Mouse (Mus musculus): ENCODE measurements around the gene Isyna1. TPM values are rescaled to one million over a fixed set of nuclear protein-coding genes. Genes with fewer than 3 reads are reported as not detected.

Gene Isyna1
- total and polyA plus RNA-seq, 3 experiments = 84.1 to 189 TPM; not detected in 1

- Histone ChIP-seq H3K79me2 (ENCODE audit: control insufficient read depth, insufficient read depth, low read length, poor library complexity) (peaks cover 58% of the 10 kb centered on the region), H3K4me3 (ENCODE audit: control insufficient read depth in 1 of 2, insufficient read depth in 1 of 2, low read depth in 2 of 2, low read length in 2 of 2) (no peak overlapping the region), H3K9me3 (replicated peaks; ENCODE audit: insufficient read depth, low read length) (no peaks in the 10 kb centered on the region), H3K36me3 (ENCODE audit: control insufficient read depth in 1 of 2, insufficient read depth in 2 of 2, low read length in 2 of 2) (no peaks in the 10 kb centered on the region; a peak in 1 of 4 replicates), H3K9ac (ENCODE audit: control insufficient read depth, low read depth, low read length, poor library complexity, severe bottlenecking) (no peak overlapping the region), H3K4me1 (ENCODE audit: control insufficient read depth in 1 of 2, insufficient read depth in 2 of 2, low read length in 2 of 2) (peaks cover 0 to 2% of the 10 kb centered on the region in 2 experiments; a peak in 1 of 4 replicates), H3K27ac (ENCODE audit: control insufficient read depth, low read depth, low read length) (no peak overlapping the region), H3K27me3 (ENCODE audit: control insufficient read depth in 1 of 2, insufficient read depth in 2 of 2, low read length in 2 of 2) (no peaks in the 10 kb centered on the region)
- TF ChIP-seq UBTF (IDR thresholded peaks at IDR 0.05; ENCODE audit: borderline replicate concordance, insufficient read depth, low read depth, low read length) (no peak), E2F4 (IDR thresholded peaks at IDR 0.05; ENCODE audit: borderline replicate concordance, low read depth, low read length) (no peak), MXI1 (IDR thresholded peaks at IDR 0.05; ENCODE audit: low read depth, low read length) (no peak), EP300 (IDR thresholded peaks at IDR 0.05; ENCODE audit: low read depth in 1 of 2, low read length in 2 of 2) (no peak), NELFE (IDR thresholded peaks at IDR 0.05; ENCODE audit: low read depth, low read length) (no peak), MAZ (IDR thresholded peaks at IDR 0.05; ENCODE audit: low read depth, low read length) (no peak), CTCF (IDR thresholded peaks at IDR 0.05 in 2 of 3, conservative IDR thresholded peaks at IDR 0.05 in 1 of 3; ENCODE audit: control insufficient read depth in 1 of 3, insufficient read depth in 1 of 3, low read depth in 2 of 3, low read length in 3 of 3, poor library complexity in 1 of 3, severe bottlenecking in 1 of 3) (no peak), MEF2A (IDR thresholded peaks at IDR 0.05; ENCODE audit: extremely low read depth, insufficient replicate concordance, low read depth, low read length, poor library complexity, severe bottlenecking) (no peak), SIN3A (IDR thresholded peaks at IDR 0.05; ENCODE audit: low read length) (no peak), CHD1 (IDR thresholded peaks at IDR 0.05; ENCODE audit: low read depth, low read length) (no peak), USF1 (IDR thresholded peaks at IDR 0.05; ENCODE audit: low read depth, low read length) (no peak), USF2 (IDR thresholded peaks at IDR 0.05; ENCODE audit: borderline replicate concordance in 1 of 2, insufficient read depth in 1 of 2, low read depth in 1 of 2, low read length in 2 of 2) (no peak), ZC3H11A (IDR thresholded peaks at IDR 0.05; ENCODE audit: low read depth, low read length) (no peak), GABPA (IDR thresholded peaks at IDR 0.05; ENCODE audit: low read depth, low read length) (no peak), GATA1 (IDR thresholded peaks at IDR 0.05; ENCODE audit: low read depth, low read length) (no peak), POLR2A (IDR thresholded peaks at IDR 0.05; ENCODE audit: control insufficient read depth in 1 of 2, insufficient read depth in 1 of 2, low read depth in 1 of 2, low read length in 2 of 2, poor library complexity in 1 of 2) (no peak)
- no peak for DNase-seq (ENCODE audit: low read depth, low spot score)
Observed at GRCm38 (mm10) chr8:70547762-70548161, 46.4 kb upstream of the Isyna1 start.

GRCm38 (mm10) chr8:70549412-70550184, 44.6 kb upstream of the Isyna1 start:
- Histone ChIP-seq H3K4me1 (ENCODE audit: control insufficient read depth in 1 of 2, insufficient read depth in 2 of 2, low read length in 2 of 2) (peaks cover 0 to 4% of the 10 kb centered on the region in 2 experiments; a peak in 1 of 4 replicates), H3K36me3 (ENCODE audit: control insufficient read depth in 1 of 2, insufficient read depth in 2 of 2, low read length in 2 of 2) (no peaks in the 10 kb centered on the region; a peak in 1 of 4 replicates), H3K27me3 (ENCODE audit: control insufficient read depth in 1 of 2, insufficient read depth in 2 of 2, low read length in 2 of 2) (no peaks in the 10 kb centered on the region), H3K9me3 (replicated peaks; ENCODE audit: insufficient read depth, low read length) (no peaks in the 10 kb centered on the region), H3K9ac (ENCODE audit: control insufficient read depth, low read depth, low read length, poor library complexity, severe bottlenecking) (no peak overlapping the region), H3K4me3 (ENCODE audit: control insufficient read depth in 1 of 2, insufficient read depth in 1 of 2, low read depth in 2 of 2, low read length in 2 of 2) (no peak overlapping the region), H3K27ac (ENCODE audit: control insufficient read depth, low read depth, low read length) (no peak overlapping the region), H3K79me2 (ENCODE audit: control insufficient read depth, insufficient read depth, low read length, poor library complexity) (peaks cover 48% of the 10 kb centered on the region)
- no peak for DNase-seq (ENCODE audit: low read depth, low spot score)
- TF ChIP-seq RAD21 (IDR thresholded peaks at IDR 0.05; ENCODE audit: low read depth, low read length) = no peak
- no peak for TF ChIP-seq MYB (IDR thresholded peaks at IDR 0.05; ENCODE audit: low read depth, low read length)
- no peak for TF ChIP-seq POLR2AphosphoS2 (IDR thresholded peaks at IDR 0.05; ENCODE audit: low read length)
- no peak for TF ChIP-seq ZC3H11A (IDR thresholded peaks at IDR 0.05; ENCODE audit: low read depth, low read length)
- TF ChIP-seq ZNF384 (IDR thresholded peaks at IDR 0.05; ENCODE audit: low read depth, low read length) = peak; percentile 61
- no peak for TF ChIP-seq TAL1 (IDR thresholded peaks at IDR 0.05; ENCODE audit: low read length)
- TF ChIP-seq CTCF (IDR thresholded peaks at IDR 0.05 in 2 of 3, conservative IDR thresholded peaks at IDR 0.05 in 1 of 3; ENCODE audit: control insufficient read depth in 1 of 3, insufficient read depth in 1 of 3, low read depth in 2 of 3, low read length in 3 of 3, poor library complexity in 1 of 3, severe bottlenecking in 1 of 3) = peak in 2 of 3 experiments; percentile 24 to 44; a peak in 5 of 6 replicates

Measured in MEL (cell line).